In the genomic region with DNA sequence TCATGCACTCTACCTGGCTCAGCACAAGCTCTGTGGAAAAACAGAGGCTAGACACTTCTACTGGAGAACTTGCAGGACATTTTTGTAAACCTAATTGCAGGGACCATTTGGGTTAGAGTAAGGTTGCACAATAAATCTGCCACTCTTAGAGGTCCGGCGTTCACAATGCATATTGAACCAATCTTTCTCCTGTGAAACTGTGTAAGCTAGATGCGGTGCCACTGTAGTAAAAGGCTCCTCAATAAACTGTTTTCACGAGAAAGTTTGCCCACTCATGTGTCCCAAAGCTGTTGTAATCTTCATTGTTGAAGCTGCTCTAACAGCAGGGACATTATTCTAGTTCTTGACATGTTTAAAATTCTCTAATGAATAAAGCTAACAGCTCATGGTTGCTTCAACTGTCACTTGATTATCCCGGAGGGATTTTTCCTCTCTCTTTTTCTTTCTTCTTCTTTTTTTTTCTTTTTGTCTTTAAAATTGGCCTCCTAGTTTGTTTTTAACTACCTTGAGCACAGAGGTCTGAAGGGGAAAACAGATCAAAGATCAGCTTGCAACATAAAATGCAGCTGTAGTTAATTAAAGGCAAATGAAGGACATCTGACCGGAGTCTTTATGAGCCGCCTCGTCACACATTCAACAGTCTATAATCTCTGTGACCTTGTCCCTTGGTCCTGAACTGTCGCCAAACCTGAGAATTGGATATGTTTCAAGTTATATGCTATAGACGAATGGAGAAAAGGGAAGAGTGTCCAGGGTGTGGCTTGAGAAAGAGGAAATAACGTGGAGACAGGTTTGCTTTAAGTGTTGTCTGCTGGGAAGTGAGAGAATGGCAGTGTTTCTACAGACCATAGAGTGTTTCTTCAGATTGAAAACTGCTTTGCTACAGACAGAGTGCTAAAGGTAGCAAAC, we compare ENCODE assay signal across 16 mouse cellular contexts.
A peak's percentile ranks its signal among the peaks of the same experiment; 100 is the strongest.
DNase-seq lines count a peak whose midpoint lies in the region; TF ChIP-seq lines count a peak whose summit lies in the region.
"Had no signal": no experiment of that assay in that cellular context is flagged by ENCODE, and none has a peak within 500 bp of the region (broad histone marks: within the 10 kb centered on the region; RNA-seq: fewer than 3 reads in every experiment).

No protein-coding gene starts in this region.

- H3K36me3 ChIP-seq in liver, adult 2 months (ENCODE audit: control insufficient read depth, insufficient read depth, low read length): no peaks in the 10 kb centered on the region
- H3K36me3 ChIP-seq: limb, embryonic 15.5 days had no signal

- DNase-seq in liver, adult 2 months (ENCODE audit: extremely low read depth, low read depth, low spot score): peak; percentile 86
- no peak for DNase-seq in liver
- DNase-seq in hindlimb bud, embryonic 11.5 days (ENCODE audit: extremely low spot score, low read depth, low spot score): peak; percentile 77
- peak; percentile 45 for DNase-seq in kidney, postnatal 14 days
- peak; percentile 28 for DNase-seq in yolk sac, embryonic 10.5 days (ENCODE audit: low spot score)
- no peak for DNase-seq in ovary, adult 18-20 months (ENCODE audit: low spot score)
- no peak for DNase-seq in heart, adult 8-10 months (ENCODE audit: low spot score)
- DNase-seq: adrenal gland, postnatal 10 days; cerebellum, adult 9-10 months; gastrocnemius, adult 2 months; heart, postnatal 10 days; lung, embryonic 14.5 days; lung, postnatal 4 days; thymus, postnatal 25 days had no signal

- no peaks in the 10 kb centered on the region; the same call in 1 of the 2 replicates for H3K79me2 ChIP-seq in liver, adult 2 months (ENCODE audit: control insufficient read depth, insufficient read depth, low read length)

- no peak for TF ChIP-seq POLR2A in liver, adult 2 months (IDR thresholded peaks at IDR 0.05; ENCODE audit: extremely low read depth, insufficient read depth, low read length)

- no peak for TF ChIP-seq CTCF in liver, adult 2 months (IDR thresholded peaks at IDR 0.05; ENCODE audit: low read depth, low read length)

- H3K27me3 ChIP-seq in liver, adult 2 months (ENCODE audit: control insufficient read depth, insufficient read depth, low read length): no peaks in the 10 kb centered on the region
- H3K27me3 ChIP-seq: limb, embryonic 15.5 days; Patski had no signal

- peaks cover 7% of the 10 kb centered on the region; the same call in 1 of the 2 replicates for H3K4me1 ChIP-seq in liver, adult 2 months (ENCODE audit: control insufficient read depth, insufficient read depth, low read length)
- H3K4me1 ChIP-seq: limb, embryonic 15.5 days had no signal

- no peak overlapping the region for H3K27ac ChIP-seq in liver, adult 2 months (replicated peaks; ENCODE audit: insufficient read depth, low read depth, low read length)
- H3K27ac ChIP-seq: gastrocnemius, adult 2 months; limb, embryonic 15.5 days had no signal

- no peak overlapping the region for H3K9ac ChIP-seq in liver, adult 2 months (ENCODE audit: low read depth, low read length)
- H3K9ac ChIP-seq: limb, embryonic 15.5 days; lung, embryonic 14.5 days had no signal

- WGBS in liver, adult 2 months: 20% methylated on average over 11 of the region's 11 CpGs

- H3K4me3 ChIP-seq in liver, adult 2 months (ENCODE audit: insufficient read depth, low read depth, low read length): peak overlapping the region; percentile 40
- H3K4me3 ChIP-seq: gastrocnemius, adult 2 months; limb, embryonic 15.5 days had no signal

Comparison
In these comparisons a context has a peak if more than half of its experiments do, and no peak if none do; other contexts are left out.
1. DNase-seq: peak in liver, adult 2 months (single experiment), hindlimb bud, embryonic 11.5 days (single experiment), kidney, postnatal 14 days (single experiment) and yolk sac, embryonic 10.5 days (single experiment); none in liver (single experiment), ovary, adult 18-20 months (single experiment) and heart, adult 8-10 months (single experiment).